Mouse (Mus musculus) kidney, adult 2 months (tissue): Measurements from ENCODE around the gene Svbp.

ENCODE experiments used
- CTCF ChIP-seq: fragments of 200-500 bp; conservative IDR thresholded peaks from 2 replicates; pipeline ENCODE4 v1.5.1; 2011; ENCODE audit warnings: low read depth, mild to moderate bottlenecking, control low read depth, low read length, moderate library complexity, mixed read lengths; ENCODE audit not compliant: insufficient read depth, insufficient read length
- POLR2A ChIP-seq: fragments of 200-500 bp; IDR thresholded peaks from one replicate; pipeline ENCODE4 v1.6.1; 2011; ENCODE audit warnings: low read depth, low read length, control low read depth

DNA sequence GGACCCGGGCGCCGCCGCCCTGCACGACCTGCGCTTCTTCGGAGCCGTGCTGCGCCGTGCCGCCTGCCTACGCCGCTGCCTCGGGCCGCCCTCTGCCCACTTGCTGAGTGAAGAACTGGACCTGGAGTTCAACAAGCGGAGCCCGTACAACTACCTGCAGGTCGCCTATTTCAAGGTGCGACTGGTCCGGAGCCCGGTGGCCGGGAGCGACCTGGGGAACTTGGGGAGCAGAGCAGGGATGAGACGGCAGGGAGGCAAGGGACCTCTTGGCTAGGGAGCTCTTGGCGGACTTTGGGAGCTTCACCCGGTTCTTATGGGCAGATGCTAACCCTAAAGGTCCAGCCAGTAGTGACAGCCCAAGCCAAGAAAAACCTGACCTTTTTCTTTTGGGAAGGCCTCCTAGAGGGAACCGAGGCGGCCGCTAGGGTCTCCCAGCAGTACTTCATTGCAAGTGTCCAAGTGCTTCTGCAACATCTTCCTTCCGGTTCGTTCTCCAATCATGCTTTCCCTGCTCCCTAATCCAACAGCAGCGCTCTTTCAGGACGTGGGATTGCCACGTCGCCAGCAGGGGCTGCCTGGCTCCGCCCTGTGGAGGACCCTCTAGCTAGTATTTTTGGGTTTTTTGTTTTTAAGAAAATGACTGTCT is 38.3 kb downstream of the Svbp start:
- TF ChIP-seq CTCF (0 out of 2 replicates have a peak, but pooled peaks have one; percentile 11), POLR2A (no peak)
